Mouse (Mus musculus): Measurements from ENCODE around the gene Gramd1b.
A peak's percentile ranks its signal among the peaks of the same experiment; 100 is the strongest.

Gramd1b gene

GRCm38 (mm10) chr9:40333649-40334396, 197.4 kb downstream of the Gramd1b start:
- DNase-seq (ENCODE audit: low spot score), result peak; percentile 78

DNA sequence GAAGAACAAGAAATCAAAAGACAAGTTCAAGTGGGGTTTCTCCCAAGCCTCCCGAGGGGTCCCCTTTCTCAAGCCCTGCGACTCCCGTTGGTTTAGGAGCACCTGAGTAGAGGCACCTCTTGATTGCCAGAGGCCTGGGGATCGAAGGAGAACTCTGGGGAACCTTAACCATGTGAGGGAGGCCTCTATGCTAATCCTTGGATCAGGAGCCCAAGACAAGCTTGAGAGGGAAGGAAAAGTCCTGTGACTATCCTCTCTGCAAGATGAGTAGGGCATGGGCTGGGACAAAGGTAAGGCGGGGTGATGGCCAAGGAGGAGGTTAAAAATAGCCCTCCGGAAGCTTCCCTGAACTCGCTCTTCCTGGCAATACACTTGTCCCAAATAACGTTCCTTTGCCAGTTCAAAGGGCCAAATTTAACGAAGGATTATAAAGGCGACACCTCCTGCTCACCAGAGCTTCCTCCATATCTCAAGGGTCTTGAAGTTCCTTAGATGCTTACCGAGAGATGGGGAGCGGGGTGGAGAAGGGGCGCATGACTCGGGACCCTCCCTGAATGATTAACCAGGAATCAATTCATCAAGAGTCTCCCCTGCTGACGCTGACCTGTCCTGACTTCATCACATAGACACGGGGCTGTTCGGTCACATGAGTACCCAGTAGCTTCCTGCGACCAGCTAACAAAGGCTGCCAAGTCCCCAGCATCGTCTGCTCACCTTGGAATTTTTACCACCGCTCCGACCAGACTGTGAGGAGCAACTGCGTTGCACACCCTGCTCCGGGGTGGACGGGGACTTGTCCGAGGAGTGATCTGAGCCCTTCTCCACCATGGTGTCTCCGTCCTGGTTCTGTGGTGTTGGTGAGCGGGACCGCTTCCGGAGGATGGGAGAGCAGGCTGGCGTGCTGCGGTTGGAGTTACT, 198.2 kb downstream of the Gramd1b start:
- DNase-seq (ENCODE audit: low spot score), result no peak

- DNase-seq (ENCODE audit: low spot score), result no peak
Observed at GRCm38 (mm10) chr9:40332326-40332725, 198.9 kb downstream of the Gramd1b start.

DNA sequence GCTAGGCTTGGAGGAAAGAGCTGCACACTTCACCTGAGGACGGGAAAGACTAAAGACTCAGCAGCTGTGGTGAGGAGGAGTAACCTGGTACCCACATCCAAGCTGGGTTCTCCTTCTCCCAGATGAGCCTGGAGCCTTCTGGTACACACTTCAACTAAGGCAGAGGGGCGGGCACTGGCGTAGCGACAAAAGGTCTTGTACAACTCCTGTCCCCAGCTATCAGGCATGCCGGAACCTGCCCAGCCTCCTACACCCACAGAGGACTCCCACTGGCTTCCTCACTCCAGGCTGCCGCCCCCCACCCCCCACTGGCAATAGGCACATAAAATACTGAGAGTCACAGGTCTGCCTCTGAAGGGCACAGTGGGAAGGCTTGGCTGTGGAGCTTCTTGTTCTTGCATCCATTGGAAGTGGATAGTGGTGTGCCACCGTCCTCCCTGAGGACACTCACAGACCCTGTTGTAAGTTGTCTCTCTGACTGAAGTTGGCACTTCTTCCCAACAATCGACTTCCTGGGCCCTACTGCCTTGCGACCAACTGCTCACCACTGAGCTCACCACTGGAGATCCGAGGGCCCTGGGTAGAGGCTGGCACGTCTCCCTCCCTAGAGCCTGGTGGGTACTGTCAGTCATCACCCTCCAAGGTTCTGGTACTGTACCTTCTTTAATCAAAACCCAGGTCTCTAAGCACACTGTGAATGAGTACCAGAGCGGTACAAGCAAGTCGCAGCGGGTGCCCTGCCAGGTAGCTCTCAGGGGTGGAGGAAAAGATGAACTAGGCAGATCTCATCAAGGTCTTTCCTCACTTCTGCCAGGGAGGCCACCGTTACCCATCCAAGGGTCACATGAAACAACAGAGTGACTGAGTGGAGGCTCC, 199.5 kb downstream of the Gramd1b start:
- no peak for DNase-seq (ENCODE audit: low spot score)

GRCm38 (mm10) chr9:40330609-40331382, 200.4 kb downstream of the Gramd1b start:
- DNase-seq (ENCODE audit: low spot score), result peak; percentile 91

DNA sequence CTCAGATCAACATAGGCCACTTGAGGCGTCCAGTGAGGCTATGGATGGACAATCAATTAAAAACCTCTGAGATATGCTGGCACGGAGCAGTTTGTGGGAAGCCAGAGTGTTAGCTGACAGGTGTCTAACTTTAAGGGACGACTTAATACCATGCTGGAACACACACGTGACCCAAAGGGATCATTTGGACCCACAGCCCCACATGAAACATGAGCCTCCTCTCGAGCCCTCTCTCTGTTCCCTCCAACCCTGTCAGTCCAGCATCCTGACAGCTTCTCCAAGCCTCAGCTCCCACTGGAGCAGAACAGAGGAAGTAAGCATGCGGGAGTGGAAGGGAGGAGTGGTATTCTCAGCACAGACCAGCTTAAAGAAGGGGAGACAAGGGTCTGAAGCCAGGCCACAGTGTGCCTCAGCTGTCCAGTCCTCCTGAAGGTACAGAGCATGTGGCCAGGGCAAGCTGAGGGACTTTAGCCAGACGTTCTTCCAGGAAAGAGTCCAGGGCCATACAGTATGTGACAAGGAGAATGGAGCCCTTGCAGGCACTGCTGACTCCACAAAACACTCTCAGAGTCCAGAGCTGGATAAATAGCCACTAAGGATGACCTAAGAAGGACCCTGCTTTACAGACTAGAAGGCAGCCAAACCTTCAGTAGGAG, 204.8 kb downstream of the Gramd1b start:
- no peak for DNase-seq (ENCODE audit: low spot score)

- no peak for DNase-seq (ENCODE audit: low spot score)
Observed at GRCm38 (mm10) chr9:40324826-40325225, 206.4 kb downstream of the Gramd1b start.

DNA sequence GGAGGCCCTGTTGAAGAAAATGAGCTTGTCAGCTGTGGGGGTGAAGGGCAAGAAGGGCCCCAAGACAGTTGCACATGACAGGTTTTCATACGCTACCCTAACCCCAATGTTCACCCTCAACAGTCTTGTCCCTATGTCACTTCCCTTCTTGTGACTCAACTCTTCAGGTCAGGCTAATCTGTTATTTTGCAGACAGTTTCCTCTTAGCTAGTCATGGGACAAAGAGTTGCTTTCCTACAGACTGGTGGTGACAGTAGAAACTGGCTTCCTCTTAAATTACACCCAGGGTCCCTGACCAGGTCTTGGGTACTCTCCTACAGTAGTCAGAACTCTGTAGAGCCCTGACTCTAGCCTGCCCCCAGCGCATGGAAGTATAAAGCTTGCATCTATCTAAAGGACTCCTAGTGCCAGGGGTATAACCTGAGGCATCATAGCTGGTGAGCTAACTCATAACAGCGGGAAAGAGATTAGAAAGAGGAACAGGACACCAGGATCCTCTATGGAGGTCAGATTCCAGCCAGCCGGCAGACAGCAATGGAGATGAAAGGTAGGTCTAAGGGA, 206.9 kb downstream of the Gramd1b start:
- DNase-seq (ENCODE audit: low spot score), result no peak

DNA sequence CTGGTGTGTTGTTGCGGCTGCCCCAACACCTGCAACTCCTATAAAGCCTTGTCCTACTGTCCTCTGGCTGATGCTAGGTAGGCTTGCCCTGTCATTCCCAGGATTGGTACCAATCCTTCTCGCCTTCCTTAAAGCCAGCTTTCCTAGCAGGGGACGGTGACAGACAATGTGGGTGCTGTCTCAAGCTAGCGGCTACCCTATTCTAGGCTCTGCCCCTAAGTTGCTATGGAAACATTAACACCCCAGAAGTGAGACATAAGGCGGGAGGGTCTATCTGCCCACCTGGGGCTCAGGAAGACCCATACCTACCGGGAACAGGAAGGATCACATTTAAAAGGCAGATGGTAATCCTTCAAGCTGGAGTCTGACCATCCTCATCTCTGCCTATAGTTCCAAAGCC, 207.4 kb downstream of the Gramd1b start:
- no peak for DNase-seq (ENCODE audit: low spot score)

- DNase-seq (ENCODE audit: low spot score), result no peak
Observed at GRCm38 (mm10) chr9:40323171-40323570, 208.0 kb downstream of the Gramd1b start.

DNA sequence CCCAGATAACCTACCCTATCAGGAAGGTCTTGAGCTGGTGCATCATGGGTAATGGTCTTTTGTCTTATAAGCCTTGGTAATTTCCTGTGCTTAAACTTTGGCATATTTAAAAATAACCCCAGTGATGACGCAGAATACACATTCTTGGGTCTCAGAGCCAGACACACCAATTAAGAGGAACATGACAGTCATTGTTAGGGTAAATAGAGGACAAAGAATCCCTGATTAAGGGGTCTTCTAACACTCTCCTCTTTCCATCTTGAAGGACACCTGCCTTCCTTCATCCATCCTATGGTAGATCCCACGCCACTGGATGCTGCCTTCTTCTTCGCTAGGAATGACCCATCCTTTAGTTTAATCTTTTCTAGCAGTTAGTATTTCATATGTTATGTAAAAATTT, 208.8 kb downstream of the Gramd1b start:
- no peak for DNase-seq (ENCODE audit: low spot score)

DNA sequence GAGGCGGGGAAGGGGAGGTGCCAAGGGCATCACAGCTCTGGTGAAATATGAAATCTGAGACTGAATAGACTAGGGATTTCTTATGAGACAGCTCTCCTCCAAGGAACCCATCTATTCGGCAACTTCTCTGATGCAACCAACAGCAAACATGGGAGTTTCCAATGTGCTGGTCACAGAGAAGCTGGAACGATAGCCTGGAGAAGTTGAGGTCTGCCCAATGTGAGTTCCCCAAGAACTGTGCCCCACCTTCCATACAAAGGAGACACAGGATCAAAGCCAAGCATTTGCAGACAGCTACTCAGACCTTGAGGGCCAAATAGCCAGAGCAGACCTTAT, 209.5 kb downstream of the Gramd1b start:
- DNase-seq (ENCODE audit: low spot score), result no peak

GRCm38 (mm10) chr9:40320879-40321667, 210.1 kb downstream of the Gramd1b start:
- peak; percentile 76 for DNase-seq (ENCODE audit: low spot score)

DNA sequence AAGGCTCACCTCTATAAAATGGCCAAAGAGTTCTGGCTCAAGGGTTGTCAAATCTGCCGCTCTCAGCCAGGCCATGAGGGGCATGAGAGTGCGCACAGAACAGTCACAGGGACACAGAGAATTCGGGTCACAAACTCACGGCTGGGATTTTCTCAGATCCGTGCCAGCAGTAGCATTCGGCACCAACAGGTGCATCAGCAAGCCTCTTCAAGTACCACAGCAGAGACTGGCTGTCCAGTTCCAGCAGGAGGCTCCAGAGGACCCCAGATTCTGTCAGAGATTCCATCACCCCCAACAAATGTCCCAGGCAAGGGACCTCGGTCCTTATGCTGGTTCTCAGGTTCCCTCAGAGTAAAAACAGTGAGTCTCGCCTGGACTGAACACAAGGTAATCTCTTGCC, 210.8 kb downstream of the Gramd1b start:
- DNase-seq (ENCODE audit: low spot score), result no peak

- DNase-seq (ENCODE audit: low spot score), result no peak
Observed at GRCm38 (mm10) chr9:40318771-40319170, 212.4 kb downstream of the Gramd1b start.

DNA sequence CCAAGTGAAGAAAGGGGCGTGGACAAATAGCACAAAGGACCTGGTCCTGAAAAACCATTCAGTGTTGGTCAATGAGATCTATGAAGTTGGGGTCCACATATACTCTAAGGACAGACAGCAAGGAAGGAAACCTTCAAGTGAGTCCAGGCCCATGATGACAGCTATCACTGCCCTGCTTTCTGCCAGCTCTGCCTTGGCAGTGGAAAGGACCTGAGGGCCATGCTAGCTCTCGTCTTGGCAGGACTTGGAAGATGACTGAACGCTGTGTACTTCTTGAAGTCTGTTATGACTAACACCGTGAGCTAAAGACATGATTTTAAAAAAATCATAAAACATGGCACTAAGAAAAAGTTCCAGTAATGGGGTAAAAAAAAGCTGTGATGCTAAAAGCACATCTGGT, 213.4 kb downstream of the Gramd1b start:
- no peak for DNase-seq (ENCODE audit: low spot score)

GRCm38 (mm10) chr9:40316865-40317660, 214.1 kb downstream of the Gramd1b start:
- no peak for DNase-seq (ENCODE audit: low spot score)

DNA sequence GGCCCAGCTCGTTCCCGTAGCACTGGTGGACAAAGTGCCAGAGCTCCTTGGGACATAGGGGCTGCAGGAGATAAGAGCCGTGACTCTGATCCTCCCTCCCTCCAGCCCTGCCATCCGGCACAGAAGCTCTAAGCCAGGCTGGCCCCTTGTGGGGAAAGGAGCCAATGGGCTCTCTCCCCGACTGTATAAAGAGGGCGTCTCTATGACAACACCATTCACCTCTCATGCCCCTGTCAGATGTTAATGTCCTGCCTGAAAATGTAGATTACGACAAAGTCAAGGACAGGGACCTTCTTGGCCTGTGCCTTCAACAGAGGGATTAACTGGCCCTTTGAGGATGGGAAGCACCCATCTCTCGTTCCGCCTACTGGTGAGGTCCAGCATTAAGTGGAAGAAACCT, 219.4 kb downstream of the Gramd1b start:
- no peak for DNase-seq (ENCODE audit: low spot score)

DNA sequence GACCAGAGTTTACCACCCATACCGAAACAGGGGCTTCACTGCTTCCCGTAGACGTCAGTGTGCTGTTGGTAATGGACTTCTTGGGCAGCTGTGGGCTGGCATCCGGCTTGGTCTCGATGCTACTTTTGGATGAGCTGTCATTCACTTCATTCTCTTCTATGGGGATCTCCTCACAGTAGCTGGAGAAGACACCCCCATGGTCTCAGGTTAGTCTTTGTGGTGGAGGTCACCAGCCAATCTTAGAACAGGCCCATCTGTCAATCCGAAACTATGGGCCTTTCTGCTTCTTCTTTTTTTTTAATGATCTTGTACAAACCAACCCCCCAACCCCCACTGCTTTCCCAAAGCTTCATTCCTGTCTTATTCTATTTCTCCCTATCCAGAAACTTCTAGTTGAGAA, 221.3 kb downstream of the Gramd1b start:
- DNase-seq (ENCODE audit: low spot score), result no peak
